Mouse (Mus musculus): ENCODE measurements around the gene Patl2. TPM values are rescaled to one million over a fixed set of nuclear protein-coding genes. Genes with fewer than 3 reads are reported as not detected.
A peak's percentile ranks its signal among the peaks of the same experiment; 100 is the strongest.

Gene Patl2
- polyA plus RNA-seq, 1 experiment from 2014 or later: not detected

DNA sequence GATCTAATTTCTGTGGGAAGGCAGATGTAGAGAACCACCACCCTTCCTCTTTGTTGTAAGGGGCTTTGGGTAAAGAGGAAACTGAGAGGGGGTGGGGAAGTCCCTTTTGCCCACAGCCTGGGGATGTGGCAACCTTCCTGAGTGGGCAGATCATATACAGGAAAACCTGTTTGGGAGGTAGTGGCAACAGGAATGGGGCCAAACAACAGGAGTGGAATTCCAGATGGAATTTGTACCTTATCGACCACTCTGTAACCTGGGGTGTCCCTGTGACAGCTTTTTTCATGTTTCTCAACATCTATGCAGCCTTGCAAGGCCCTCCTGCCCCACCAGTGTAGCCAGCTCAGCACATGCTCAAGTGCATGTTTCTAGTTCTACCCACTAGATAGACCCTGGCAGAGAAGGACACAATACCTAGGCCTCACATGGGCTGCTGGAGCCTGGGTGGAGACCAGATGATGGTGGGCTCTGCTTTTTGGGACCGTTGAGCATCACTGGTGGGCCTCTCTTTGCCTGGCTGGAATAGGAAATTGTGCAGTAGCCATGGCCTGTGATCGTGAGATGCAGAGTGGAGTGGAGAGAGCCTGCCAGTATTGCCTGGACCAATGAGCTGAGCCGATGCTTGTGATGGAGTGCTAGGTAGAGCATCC is 29.8 kb downstream of the Patl2 start:
- DNase-seq (ENCODE audit: low spot score): peak; percentile 38
- H3K27ac ChIP-seq (ENCODE audit: low read length): no peak overlapping the region
- no peaks in the 10 kb centered on the region for H3K27me3 ChIP-seq (replicated peaks; ENCODE audit: insufficient read depth, low read length)
- H3K9ac ChIP-seq (replicated peaks; ENCODE audit: low read depth): no peak overlapping the region
- ATAC-seq: no peak
- H3K4me1 ChIP-seq (ENCODE audit: insufficient read depth, low read depth, low read length): no peaks in the 10 kb centered on the region
- H3K4me2 ChIP-seq (replicated peaks; ENCODE audit: low read depth, low read length): no peak overlapping the region
- WGBS: 73% methylated on average over 4 of the region's 4 CpGs
- H3K4me3 ChIP-seq (ENCODE audit: low read depth, low read length): no peak overlapping the region
- peaks cover 3% of the 10 kb centered on the region; the same call in 1 of the 2 replicates for H3K36me3 ChIP-seq (ENCODE audit: insufficient read depth, low read length)
- TF ChIP-seq CTCF (IDR thresholded peaks at IDR 0.05): no peak
- TF ChIP-seq EP300 (IDR thresholded peaks at IDR 0.05): no peak
- H3K9me3 ChIP-seq (ENCODE audit: low read length): no peaks in the 10 kb centered on the region

DNA sequence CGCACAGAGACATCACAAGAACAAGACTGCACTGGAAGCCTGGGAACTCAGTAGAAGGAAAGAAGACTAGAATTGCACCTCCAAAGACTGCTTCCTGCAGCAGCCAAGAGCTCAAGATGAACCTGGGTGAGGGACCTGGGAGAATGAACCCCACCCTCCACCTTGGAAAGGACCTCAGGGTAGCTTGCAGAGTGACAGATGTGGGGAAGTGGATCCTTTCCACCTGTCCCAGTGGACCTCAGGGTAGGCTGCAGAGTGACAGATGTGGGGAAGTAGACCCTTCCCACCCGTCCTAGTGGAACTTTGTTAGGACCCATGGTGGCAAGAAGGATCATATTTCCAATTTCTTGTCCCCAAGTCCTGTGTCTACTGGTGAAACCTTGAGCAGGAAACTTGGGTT is 30.7 kb downstream of the Patl2 start:
- WGBS: 80% methylated on average over 2 of the region's 2 CpGs
- Histone ChIP-seq H3K4me3 (ENCODE audit: low read depth, low read length) (no peak overlapping the region), H3K36me3 (ENCODE audit: insufficient read depth, low read length) (peaks cover 3% of the 10 kb centered on the region; the same call in 1 of the 2 replicates), H3K9me3 (ENCODE audit: low read length) (no peaks in the 10 kb centered on the region), H3K27me3 (replicated peaks; ENCODE audit: insufficient read depth, low read length) (no peaks in the 10 kb centered on the region), H3K9ac (replicated peaks; ENCODE audit: low read depth) (no peak overlapping the region), H3K4me1 (ENCODE audit: insufficient read depth, low read depth, low read length) (no peaks in the 10 kb centered on the region), H3K4me2 (replicated peaks; ENCODE audit: low read depth, low read length) (no peak overlapping the region), H3K27ac (ENCODE audit: low read length) (no peak overlapping the region)
- TF ChIP-seq CTCF (IDR thresholded peaks at IDR 0.05): no peak
- TF ChIP-seq EP300 (IDR thresholded peaks at IDR 0.05): no peak
- no peak for DNase-seq (ENCODE audit: low spot score)
- no peak for ATAC-seq

DNA sequence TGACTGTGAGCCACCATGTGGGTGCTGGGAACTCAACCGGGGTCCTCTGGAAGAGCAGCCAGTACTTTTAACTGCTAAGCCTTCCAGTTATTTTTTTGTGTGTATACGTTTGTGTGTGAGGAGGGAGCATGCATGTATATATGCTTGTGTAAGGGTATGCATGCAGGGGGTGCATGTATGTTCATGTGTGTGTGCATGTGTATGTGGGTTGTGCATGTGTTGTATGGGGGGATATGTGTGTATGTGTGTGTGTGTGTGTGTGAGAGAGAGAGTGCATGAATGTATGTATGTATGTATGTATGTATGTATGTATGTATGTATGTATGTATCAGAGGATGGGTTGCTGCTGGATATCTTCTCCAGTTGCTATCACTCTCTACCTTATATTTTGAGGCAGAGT is 31.5 kb downstream of the Patl2 start:
- ATAC-seq (no peak), DNase-seq (ENCODE audit: low spot score) (no peak)
- Histone ChIP-seq H3K4me2 (replicated peaks; ENCODE audit: low read depth, low read length) (no peak overlapping the region), H3K27me3 (replicated peaks; ENCODE audit: insufficient read depth, low read length) (no peaks in the 10 kb centered on the region), H3K4me3 (ENCODE audit: low read depth, low read length) (no peak overlapping the region), H3K27ac (ENCODE audit: low read length) (no peak overlapping the region), H3K9me3 (ENCODE audit: low read length) (no peaks in the 10 kb centered on the region), H3K4me1 (ENCODE audit: insufficient read depth, low read depth, low read length) (no peaks in the 10 kb centered on the region), H3K36me3 (ENCODE audit: insufficient read depth, low read length) (peaks cover 3% of the 10 kb centered on the region; the same call in 1 of the 2 replicates), H3K9ac (replicated peaks; ENCODE audit: low read depth) (no peak overlapping the region)
- 91% methylated on average over 2 of the region's 2 CpGs for WGBS
- TF ChIP-seq EP300 (IDR thresholded peaks at IDR 0.05) (no peak), CTCF (IDR thresholded peaks at IDR 0.05) (no peak)

DNA sequence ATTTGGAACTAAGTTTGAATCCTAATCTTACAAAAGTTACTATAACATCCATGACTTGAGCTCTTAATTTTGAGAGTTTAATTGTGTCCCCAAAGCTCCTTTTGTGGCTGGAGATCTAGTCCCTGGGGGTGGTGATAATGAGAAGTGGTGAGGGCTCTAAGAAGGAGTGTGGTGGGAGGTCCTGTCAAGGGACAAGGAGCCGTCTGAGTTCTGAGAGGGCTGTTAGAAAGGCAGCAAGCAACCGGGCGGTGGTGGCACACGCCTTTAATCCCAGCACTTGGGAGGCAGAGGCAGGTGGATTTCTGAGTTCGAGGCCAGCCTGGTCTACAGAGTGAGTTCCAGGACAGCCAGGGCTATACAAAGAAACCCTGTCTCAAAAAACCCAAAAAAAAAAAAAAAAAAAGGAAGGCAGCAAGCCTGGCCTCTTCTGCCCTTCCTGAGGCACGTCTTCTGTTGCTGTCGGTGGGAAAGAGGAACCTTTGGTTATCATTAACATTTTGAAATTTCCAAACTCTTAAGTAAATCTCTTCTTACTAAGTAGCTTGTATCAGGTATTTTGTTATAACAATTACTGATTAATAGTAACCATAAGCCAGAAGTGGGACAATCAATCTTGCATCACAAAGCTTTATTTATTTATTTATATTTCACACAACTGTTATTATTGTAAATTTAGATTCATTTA is 32.2 kb downstream of the Patl2 start:
- Histone ChIP-seq H3K9me3 (ENCODE audit: low read length) (no peaks in the 10 kb centered on the region), H3K27me3 (replicated peaks; ENCODE audit: insufficient read depth, low read length) (no peaks in the 10 kb centered on the region), H3K36me3 (ENCODE audit: insufficient read depth, low read length) (peaks cover 3% of the 10 kb centered on the region; the same call in 1 of the 2 replicates), H3K9ac (replicated peaks; ENCODE audit: low read depth) (no peak overlapping the region), H3K4me1 (ENCODE audit: insufficient read depth, low read depth, low read length) (no peaks in the 10 kb centered on the region; the same call in 1 of the 2 replicates), H3K4me3 (ENCODE audit: low read depth, low read length) (no peak overlapping the region), H3K4me2 (replicated peaks; ENCODE audit: low read depth, low read length) (no peak overlapping the region), H3K27ac (ENCODE audit: low read length) (no peak overlapping the region)
- ATAC-seq (no peak), DNase-seq (ENCODE audit: low spot score) (no peak)
- WGBS: 73% methylated on average over 6 of the region's 7 CpGs
- TF ChIP-seq EP300 (IDR thresholded peaks at IDR 0.05) (no peak), CTCF (IDR thresholded peaks at IDR 0.05) (no peak)

GRCm38 (mm10) chr2:122152850-122153249 is 33.1 kb downstream of the Patl2 start:
- no peak overlapping the region for H3K4me3 ChIP-seq (ENCODE audit: low read depth, low read length)
- no peaks in the 10 kb centered on the region for H3K27me3 ChIP-seq (replicated peaks; ENCODE audit: insufficient read depth, low read length)
- peaks cover 3% of the 10 kb centered on the region; the same call in 1 of the 2 replicates for H3K36me3 ChIP-seq (ENCODE audit: insufficient read depth, low read length)
- H3K9me3 ChIP-seq (ENCODE audit: low read length): no peaks in the 10 kb centered on the region
- no peak for ATAC-seq
- H3K4me2 ChIP-seq (replicated peaks; ENCODE audit: low read depth, low read length): no peak overlapping the region
- no peak overlapping the region for H3K9ac ChIP-seq (replicated peaks; ENCODE audit: low read depth)
- TF ChIP-seq EP300 (IDR thresholded peaks at IDR 0.05): no peak
- TF ChIP-seq CTCF (IDR thresholded peaks at IDR 0.05): no peak
- H3K27ac ChIP-seq (ENCODE audit: low read length): no peak overlapping the region
- 85% methylated on average over 3 of the region's 3 CpGs for WGBS
- DNase-seq (ENCODE audit: low spot score): no peak
- H3K4me1 ChIP-seq (ENCODE audit: insufficient read depth, low read depth, low read length): no peaks in the 10 kb centered on the region; the same call in 1 of the 2 replicates

DNA sequence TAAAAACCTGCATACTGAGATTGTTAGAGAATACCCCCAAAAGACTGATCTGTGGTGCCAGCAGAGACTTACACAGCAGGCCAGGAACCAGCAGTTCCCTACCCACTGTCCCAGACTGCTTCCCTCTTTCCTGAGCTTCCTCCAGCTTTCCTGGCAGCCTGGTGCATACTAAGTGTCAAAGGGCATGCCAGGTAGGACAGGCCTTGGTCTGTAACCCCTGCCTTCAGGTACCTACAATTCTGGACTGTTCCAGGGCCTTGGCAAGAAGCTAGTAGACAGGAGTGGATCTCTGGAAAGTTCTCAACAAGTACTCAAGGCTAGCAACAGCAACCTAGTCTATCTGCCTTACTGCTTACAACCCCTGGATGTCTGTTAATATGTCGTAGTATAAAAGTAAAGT is 34.8 kb downstream of the Patl2 start:
- Histone ChIP-seq H3K36me3 (ENCODE audit: insufficient read depth, low read length) (peaks cover 3% of the 10 kb centered on the region; the same call in 1 of the 2 replicates), H3K27ac (ENCODE audit: low read length) (no peak overlapping the region), H3K4me3 (ENCODE audit: low read depth, low read length) (no peak overlapping the region), H3K4me1 (ENCODE audit: insufficient read depth, low read depth, low read length) (no peaks in the 10 kb centered on the region; the same call in 1 of the 2 replicates), H3K27me3 (replicated peaks; ENCODE audit: insufficient read depth, low read length) (no peaks in the 10 kb centered on the region), H3K9me3 (ENCODE audit: low read length) (no peaks in the 10 kb centered on the region), H3K4me2 (replicated peaks; ENCODE audit: low read depth, low read length) (no peak overlapping the region), H3K9ac (replicated peaks; ENCODE audit: low read depth) (no peak overlapping the region)
- no peak for ATAC-seq
- no peak for TF ChIP-seq EP300 (IDR thresholded peaks at IDR 0.05)
- TF ChIP-seq CTCF (IDR thresholded peaks at IDR 0.05): no peak
- DNase-seq (ENCODE audit: low spot score): no peak
- 94% methylated on average over 1 of the region's 1 CpGs for WGBS
